Mouse (Mus musculus) c-Kit-positive CD71-positive TER-119-negative erythroid progenitor cells, embryonic 14.5 days (primary cell): ENCODE data around the gene Gm9048.
"Not testable (repeated sequence)": the region's sequence is repeated elsewhere in the genome, so short reads cannot be mapped to it uniquely, and the experiment has no call there.

Experiments
- DNase-seq: peaks from one replicate; pipeline ENCODE4 v3.0.0-alpha.2; 2013; ENCODE audit warnings: low read depth

Gm9048 gene

DNA sequence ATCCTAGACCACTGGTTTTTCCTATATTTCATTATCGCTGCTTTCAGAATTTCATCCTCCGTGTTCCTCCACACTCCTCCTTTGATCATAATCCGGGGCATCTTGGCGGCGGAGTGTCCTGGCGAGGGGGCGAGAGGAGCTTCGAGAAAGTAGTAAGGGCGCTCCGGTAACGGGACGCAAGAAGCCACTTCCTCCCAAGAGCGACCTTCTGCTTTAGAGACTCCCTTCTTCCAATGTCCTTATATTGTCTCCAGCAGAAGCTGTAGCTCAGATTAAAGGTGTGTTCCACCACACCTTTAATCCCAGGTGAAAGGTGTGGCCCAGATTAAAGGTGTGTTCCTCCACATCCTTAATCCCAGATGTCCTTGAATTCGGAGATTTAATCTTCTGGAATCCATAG is at the start of gene Gm9048:
Gm9048 (minus strand) TSS at position 101 of the 400 bp plus-strand sequence.
- not testable (repeated sequence) for DNase-seq

- peak; percentile 56 for DNase-seq
Measured at GRCm38 (mm10) chr10:118370443-118370842, 22.0 kb upstream of the Gm9048 start.

DNA sequence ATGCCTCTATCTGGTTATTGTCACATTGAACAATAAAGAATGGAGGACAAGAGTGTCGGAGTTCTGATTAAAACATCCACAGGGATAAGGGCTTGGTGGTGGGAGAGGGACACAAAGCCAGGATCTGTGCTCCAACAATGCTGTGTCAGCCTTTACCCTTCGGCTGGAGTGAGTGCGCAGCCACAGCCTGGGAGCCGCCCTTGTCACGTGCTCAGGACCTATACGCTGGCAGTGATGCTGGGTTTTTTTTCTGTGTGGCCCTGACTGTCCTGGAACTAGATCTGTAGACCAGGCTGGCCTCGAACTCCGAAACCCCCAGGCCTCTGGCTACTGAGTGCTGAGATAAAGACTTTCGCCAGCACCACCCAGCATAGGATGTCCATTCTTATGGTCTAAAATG is 21.0 kb upstream of the Gm9048 start:
- no peak for DNase-seq

DNA sequence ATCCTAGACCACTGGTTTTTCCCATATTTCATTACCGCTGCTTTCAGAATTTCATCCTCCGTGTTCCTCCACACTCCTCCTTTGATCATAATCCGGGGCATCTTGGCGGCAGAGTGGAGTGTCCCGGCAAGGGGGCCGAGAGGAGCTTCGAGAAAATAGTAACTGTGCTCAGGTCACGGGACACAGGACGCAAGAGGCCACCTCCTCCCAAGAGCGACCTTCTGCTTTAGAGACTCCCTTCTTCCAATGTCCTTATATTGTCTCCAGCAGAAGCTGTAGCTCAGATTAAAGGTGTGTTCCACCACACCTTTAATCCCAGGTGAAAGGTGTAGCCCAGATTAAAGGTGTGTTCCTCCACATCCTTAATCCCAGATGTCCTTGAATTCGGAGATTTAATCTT is 5.5 kb upstream of the Gm9048 start, which contains the start of gene Gm9049:
Gm9049 (minus strand) TSS at position 101 of the 400 bp plus-strand sequence.
- not testable (repeated sequence) for DNase-seq

DNA sequence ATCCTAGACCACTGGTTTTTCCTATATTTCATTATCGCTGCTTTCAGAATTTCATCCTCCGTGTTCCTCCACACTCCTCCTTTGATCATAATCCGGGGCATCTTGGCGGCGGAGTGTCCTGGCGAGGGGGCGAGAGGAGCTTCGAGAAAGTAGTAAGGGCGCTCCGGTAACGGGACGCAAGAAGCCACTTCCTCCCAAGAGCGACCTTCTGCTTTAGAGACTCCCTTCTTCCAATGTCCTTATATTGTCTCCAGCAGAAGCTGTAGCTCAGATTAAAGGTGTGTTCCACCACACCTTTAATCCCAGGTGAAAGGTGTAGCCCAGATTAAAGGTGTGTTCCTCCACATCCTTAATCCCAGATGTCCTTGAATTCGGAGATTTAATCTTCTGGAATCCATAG is 5.3 kb downstream of the Gm9048 start, which contains the start of gene Gm9046:
Gm9046 (minus strand) TSS at position 101 of the 400 bp plus-strand sequence.
- not testable (repeated sequence) for DNase-seq

- DNase-seq, result not testable (repeated sequence)
Measured at GRCm38 (mm10) chr10:118337731-118338130, 10.7 kb downstream of the Gm9048 start, which contains the start of gene Gm9045. Gene Gm9045 (minus strand): TSS chr10:118337831.

DNA sequence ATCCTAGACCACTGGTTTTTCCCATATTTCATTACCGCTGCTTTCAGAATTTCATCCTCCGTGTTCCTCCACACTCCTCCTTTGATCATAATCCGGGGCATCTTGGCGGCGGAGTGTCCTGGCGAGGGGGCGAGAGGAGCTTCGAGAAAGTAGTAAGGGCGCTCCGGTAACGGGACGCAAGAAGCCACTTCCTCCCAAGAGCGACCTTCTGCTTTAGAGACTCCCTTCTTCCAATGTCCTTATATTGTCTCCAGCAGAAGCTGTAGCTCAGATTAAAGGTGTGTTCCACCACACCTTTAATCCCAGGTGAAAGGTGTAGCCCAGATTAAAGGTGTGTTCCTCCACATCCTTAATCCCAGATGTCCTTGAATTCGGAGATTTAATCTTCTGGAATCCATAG is 16.2 kb downstream of the Gm9048 start, which contains the start of gene Gm9044:
Gm9044 (minus strand) TSS at position 101 of the 400 bp plus-strand sequence.
- DNase-seq, result not testable (repeated sequence)

- DNase-seq, result not testable (repeated sequence)
Measured at GRCm38 (mm10) chr10:118326869-118327268, 21.6 kb downstream of the Gm9048 start, which contains the start of gene Gm9040. Gene Gm9040 (minus strand): TSS chr10:118326969.

DNA sequence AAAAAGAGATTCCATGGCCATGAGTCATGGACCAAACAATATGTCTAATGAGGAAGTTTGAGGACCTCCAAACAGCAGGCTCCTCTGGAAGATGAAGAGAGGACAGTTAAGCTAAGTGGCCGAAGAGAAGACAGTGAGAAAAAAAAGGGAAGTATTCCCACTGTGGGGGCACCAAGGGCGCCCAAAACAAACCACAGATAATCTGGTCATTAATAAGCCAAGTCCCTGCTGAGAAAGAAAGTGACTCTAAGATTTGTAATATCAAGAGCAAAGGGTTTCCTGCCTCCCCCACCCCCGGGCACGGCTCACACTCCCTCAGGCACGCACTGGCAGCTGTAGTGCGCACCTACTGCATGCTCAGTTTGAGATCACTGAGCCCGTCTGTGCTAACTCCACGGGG is 29.5 kb downstream of the Gm9048 start:
- no peak for DNase-seq

- not testable (repeated sequence) for DNase-seq
Measured at GRCm38 (mm10) chr10:118302133-118302532, 46.3 kb downstream of the Gm9048 start.
